Mouse (Mus musculus) bone marrow, adult 2 months (tissue): ENCODE data around the gene Gpd2.

Experiments used
- CTCF ChIP-seq: fragments of 200-500 bp; IDR thresholded peaks from 2 replicates; pipeline ENCODE4 v1.5.1; 2011; ENCODE audit warnings: low read length, control low read depth; ENCODE audit not compliant: control insufficient read depth, insufficient read depth
- POLR2A ChIP-seq: fragments of 200-500 bp; IDR thresholded peaks from 2 replicates; pipeline ENCODE4 v1.6.1; 2011; ENCODE audit warnings: low read depth, mild to moderate bottlenecking, control low read depth, low read length, borderline replicate concordance; ENCODE audit not compliant: control insufficient read depth

DNA sequence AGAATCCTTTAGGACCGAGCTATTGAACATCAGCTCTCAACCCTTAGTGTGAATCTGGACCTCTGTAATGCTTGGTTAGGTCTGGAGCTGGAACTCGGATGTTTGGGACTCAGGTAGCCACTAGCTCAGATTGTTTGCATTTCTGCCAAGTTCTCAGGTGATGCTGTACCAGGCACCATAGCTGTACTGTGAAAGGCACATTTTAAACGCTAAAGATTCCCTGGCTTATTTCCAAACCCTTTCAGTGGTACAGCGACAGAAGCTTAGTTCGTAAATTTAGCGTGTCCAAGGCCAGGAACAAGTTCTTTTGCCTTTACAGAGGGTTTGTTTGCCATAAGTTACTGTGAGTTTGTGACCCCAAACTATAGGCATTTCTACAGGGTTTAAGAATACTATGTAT is 409 bp upstream of the Gpd2 start:
- TF ChIP-seq POLR2A (no peak), CTCF (no peak)
